Comparison of ENCODE assay signal across 19 mouse cellular contexts in the genomic region with DNA sequence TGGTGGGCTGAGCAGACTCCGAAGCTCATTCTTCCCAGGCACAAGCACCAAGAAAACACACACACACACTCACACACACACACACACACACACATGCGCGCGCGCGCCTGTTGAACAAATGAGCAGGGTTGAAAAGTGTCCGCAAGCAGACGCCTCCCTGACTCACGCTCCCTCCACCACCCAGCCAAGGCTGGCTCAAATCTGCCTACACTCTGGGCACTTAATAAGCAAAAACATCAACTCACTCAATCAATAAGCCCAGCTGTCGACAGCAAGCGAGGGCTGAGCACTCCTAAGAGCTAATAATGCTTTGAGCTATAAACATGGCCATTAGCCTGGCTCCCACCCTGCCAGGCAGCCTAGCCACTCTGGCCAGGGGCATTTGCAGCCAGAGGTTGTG. TPM values are rescaled to one million over a fixed set of nuclear protein-coding genes. Genes with fewer than 3 reads are reported as not detected.
DNase-seq lines count a peak whose midpoint lies in the region; ATAC-seq and TF ChIP-seq lines count a peak whose summit lies in the region.
"Had no signal": no experiment of that assay in that cellular context is flagged by ENCODE, and none has a peak within 500 bp of the region (broad histone marks: within the 10 kb centered on the region; RNA-seq: fewer than 3 reads in every experiment).

No protein-coding gene starts in this region.

- ATAC-seq in forebrain, postnatal 0 days, result no peak
- no peak for ATAC-seq in forebrain, embryonic 15.5 days (replicated peaks)
- ATAC-seq in neural tube, embryonic 13.5 days (ENCODE audit: low read depth), result 0 out of 2 replicates have a peak, but pooled peaks have one; percentile 32
- ATAC-seq in neural tube, embryonic 15.5 days (ENCODE audit: low FRiP score), result no peak
- no peak for ATAC-seq in hindbrain, postnatal 0 days

- H3K4me1 ChIP-seq in forebrain, postnatal 0 days (ENCODE audit: insufficient read depth), result peaks cover 4% of the 10 kb centered on the region; the same call in 1 of the 2 replicates
- H3K4me1 ChIP-seq in forebrain, embryonic 15.5 days, result peaks cover 7% of the 10 kb centered on the region; the same call in 1 of the 2 replicates
- H3K4me1 ChIP-seq in neural tube, embryonic 13.5 days (replicated peaks), result peaks cover 11% of the 10 kb centered on the region
- H3K4me1 ChIP-seq in neural tube, embryonic 15.5 days, result peaks cover 4% of the 10 kb centered on the region; the same call in 1 of the 2 replicates
- no peaks in the 10 kb centered on the region for H3K4me1 ChIP-seq in hindbrain, postnatal 0 days (ENCODE audit: insufficient read depth, low read length)
- H3K4me1 ChIP-seq: heart, embryonic 13.5 days; lung, embryonic 15.5 days had no signal

- TF ChIP-seq CTCF in forebrain, postnatal 0 days (IDR thresholded peaks at IDR 0.05; ENCODE audit: low read depth), result no peak
- TF ChIP-seq CTCF in hindbrain, postnatal 0 days (IDR thresholded peaks at IDR 0.05; ENCODE audit: low read depth), result no peak

- H3K9ac ChIP-seq in forebrain, postnatal 0 days, result no peak overlapping the region
- H3K9ac ChIP-seq in forebrain, embryonic 15.5 days (replicated peaks), result no peak overlapping the region
- H3K9ac ChIP-seq in neural tube, embryonic 13.5 days, result no peak overlapping the region
- H3K9ac ChIP-seq in neural tube, embryonic 15.5 days (replicated peaks), result no peak overlapping the region
- H3K9ac ChIP-seq in hindbrain, postnatal 0 days (replicated peaks; ENCODE audit: low read length), result no peak overlapping the region
- H3K9ac ChIP-seq: heart, embryonic 13.5 days; lung, embryonic 15.5 days had no signal

- peak; percentile 16 for DNase-seq in forebrain, postnatal 0 days
- peak; percentile 15 for DNase-seq in hindbrain, postnatal 0 days (ENCODE audit: low spot score)
- DNase-seq in liver, result no peak
- no peak for DNase-seq in heart, postnatal 4 days
- DNase-seq: adrenal gland, postnatal 10 days; cerebellum, adult 9-11 months; heart, adult 11 months; kidney, adult 8-10 months; kidney, postnatal 25 days; lung, postnatal 4 days; thymus, postnatal 14 days had no signal

- H3K27me3 ChIP-seq in forebrain, postnatal 0 days (ENCODE audit: insufficient read depth, low read length), result no peaks in the 10 kb centered on the region
- H3K27me3 ChIP-seq in forebrain, embryonic 15.5 days, result no peaks in the 10 kb centered on the region
- peaks cover 8% of the 10 kb centered on the region for H3K27me3 ChIP-seq in neural tube, embryonic 13.5 days
- no peaks in the 10 kb centered on the region for H3K27me3 ChIP-seq in neural tube, embryonic 15.5 days (replicated peaks)
- no peaks in the 10 kb centered on the region for H3K27me3 ChIP-seq in hindbrain, postnatal 0 days (ENCODE audit: insufficient read depth, low read length)
- H3K27me3 ChIP-seq: lung, embryonic 15.5 days had no signal

- no peaks in the 10 kb centered on the region for H3K9me3 ChIP-seq in forebrain, postnatal 0 days (ENCODE audit: low read length)
- no peaks in the 10 kb centered on the region for H3K9me3 ChIP-seq in forebrain, embryonic 15.5 days
- H3K9me3 ChIP-seq in neural tube, embryonic 13.5 days, result no peaks in the 10 kb centered on the region
- no peaks in the 10 kb centered on the region for H3K9me3 ChIP-seq in neural tube, embryonic 15.5 days (replicated peaks)
- no peaks in the 10 kb centered on the region for H3K9me3 ChIP-seq in hindbrain, postnatal 0 days (ENCODE audit: low read length)
- H3K9me3 ChIP-seq: heart, embryonic 13.5 days; lung, embryonic 15.5 days had no signal

- 45% methylated on average over 11 of the region's 11 CpGs for WGBS in forebrain, postnatal 0 days
- 54% methylated on average over 11 of the region's 11 CpGs for WGBS in forebrain, embryonic 15.5 days
- 62% methylated on average over 11 of the region's 11 CpGs for WGBS in neural tube, embryonic 13.5 days
- WGBS in neural tube, embryonic 15.5 days, result 57% methylated on average over 11 of the region's 11 CpGs
- WGBS in hindbrain, postnatal 0 days, result 75% methylated on average over 11 of the region's 11 CpGs

- no peak overlapping the region for H3K4me3 ChIP-seq in forebrain, postnatal 0 days (ENCODE audit: low read depth, low read length)
- no peak overlapping the region for H3K4me3 ChIP-seq in forebrain, embryonic 15.5 days
- H3K4me3 ChIP-seq in neural tube, embryonic 13.5 days, result no peak overlapping the region
- H3K4me3 ChIP-seq in neural tube, embryonic 15.5 days (replicated peaks), result no peak overlapping the region
- H3K4me3 ChIP-seq in hindbrain, postnatal 0 days (ENCODE audit: low read length), result no peak overlapping the region
- H3K4me3 ChIP-seq: heart, embryonic 13.5 days; lung, embryonic 15.5 days had no signal

- no peaks in the 10 kb centered on the region for H3K36me3 ChIP-seq in forebrain, postnatal 0 days (ENCODE audit: insufficient read depth)
- H3K36me3 ChIP-seq in forebrain, embryonic 15.5 days, result no peaks in the 10 kb centered on the region
- H3K36me3 ChIP-seq in neural tube, embryonic 13.5 days, result no peaks in the 10 kb centered on the region
- H3K36me3 ChIP-seq in neural tube, embryonic 15.5 days, result no peaks in the 10 kb centered on the region
- H3K36me3 ChIP-seq in hindbrain, postnatal 0 days (ENCODE audit: insufficient read depth, low read length), result no peaks in the 10 kb centered on the region
- H3K36me3 ChIP-seq: heart, embryonic 13.5 days; lung, embryonic 15.5 days had no signal

- no peak overlapping the region for H3K4me2 ChIP-seq in forebrain, postnatal 0 days (ENCODE audit: low read depth)
- H3K4me2 ChIP-seq in forebrain, embryonic 15.5 days (replicated peaks), result no peak overlapping the region
- no peak overlapping the region for H3K4me2 ChIP-seq in neural tube, embryonic 13.5 days
- H3K4me2 ChIP-seq in neural tube, embryonic 15.5 days, result no peak overlapping the region
- no peak overlapping the region for H3K4me2 ChIP-seq in hindbrain, postnatal 0 days (ENCODE audit: low read depth, low read length)
- H3K4me2 ChIP-seq: heart, embryonic 13.5 days; liver, embryonic 11.5 days; lung, embryonic 15.5 days; midbrain, embryonic 11.5 days had no signal

- H3K27ac ChIP-seq in forebrain, postnatal 0 days (ENCODE audit: low read depth, low read length), result no peak overlapping the region
- H3K27ac ChIP-seq in forebrain, embryonic 15.5 days (replicated peaks), result no peak overlapping the region
- H3K27ac ChIP-seq in neural tube, embryonic 13.5 days (replicated peaks), result peak overlapping the region; percentile 6; the same call in 1 of the 2 replicates
- no peak overlapping the region for H3K27ac ChIP-seq in neural tube, embryonic 15.5 days (replicated peaks)
- H3K27ac ChIP-seq in hindbrain, postnatal 0 days, result no peak overlapping the region
- H3K27ac ChIP-seq: heart, embryonic 13.5 days; lung, embryonic 15.5 days had no signal

RNA-seq across cellular contexts. Expression of a gene that starts 18.5 kb away (rescaled TPM):
- total RNA-seq in forebrain, postnatal 0 days (2014; rRNA removed), result 14.1 and 18.5 TPM in 2 replicates
- 1.5 and 2.2 TPM in 2 replicates for polyA plus RNA-seq in forebrain, postnatal 0 days (2015; fragmentation: Nextera tagmentation; extraction: Ambion mirVana)
- 0.69 and 1.0 TPM in 2 replicates for polyA plus RNA-seq in forebrain, embryonic 15.5 days (2015; fragmentation: Nextera tagmentation; extraction: Ambion mirVana)
- 4.5 and 5.1 TPM in 2 replicates for polyA plus RNA-seq in neural tube, embryonic 13.5 days (2015; fragmentation: Nextera tagmentation; extraction: Ambion mirVana)
- polyA plus RNA-seq in neural tube, embryonic 15.5 days (2015; fragmentation: Nextera tagmentation; extraction: Ambion mirVana), result 5.1 and 5.7 TPM in 2 replicates
- 48.9 and 52.8 TPM in 2 replicates for total RNA-seq in hindbrain, postnatal 0 days (2014; rRNA removed)
- polyA plus RNA-seq in hindbrain, postnatal 0 days (2015; fragmentation: Nextera tagmentation; extraction: Ambion mirVana), result 4.0 and 4.6 TPM in 2 replicates
- total RNA-seq in heart, postnatal 4 days (2021), result under 1 TPM; 0.11 to 0.29 TPM
- total RNA-seq: gastrocnemius, adult 8-10 months had no signal

Comparison
In these comparisons a context has a peak if more than half of its experiments do, and no peak if none do; other contexts are left out.
1. DNase-seq: peak in forebrain, postnatal 0 days (single experiment) and hindbrain, postnatal 0 days (single experiment); none in liver (single experiment) and heart, postnatal 4 days (single experiment).